Mouse (Mus musculus): ENCODE measurements around the gene Git2.

- TF ChIP-seq POLR2A (IDR thresholded peaks at IDR 0.05; ENCODE audit: insufficient read depth, low read depth, low read length) (no peak), CTCF (IDR thresholded peaks at IDR 0.05; ENCODE audit: insufficient read depth, low read depth, low read length) (no peak)
These were observed 27.8 kb downstream of the Git2 start for GRCm38 (mm10) chr5:114747521-114747920.

Data from olfactory bulb, adult 2 months (tissue).